ENCODE assay signal across 13 mouse cellular contexts in genomic region chr2:142883625-142883994, GRCm38 (mm10).
"Had no signal": no experiment of that assay in that cellular context is flagged by ENCODE, and none has a peak within 500 bp of the region (broad histone marks: within the 10 kb centered on the region; RNA-seq: fewer than 3 reads in every experiment).

No protein-coding gene starts in this region.

- H3K9me3 ChIP-seq: intestine, embryonic 15.5 days; limb, embryonic 10.5 days; liver, embryonic 15.5 days; megakaryocyte, embryonic 14.5 days; midbrain, embryonic 13.5 days; neural tube, embryonic 15.5 days had no signal

- H3K36me3 ChIP-seq: intestine, embryonic 15.5 days; limb, embryonic 10.5 days; liver, embryonic 15.5 days; midbrain, embryonic 13.5 days; neural tube, embryonic 15.5 days had no signal

- H3K4me3 ChIP-seq: intestine, embryonic 15.5 days; layer of hippocampus, adult 2 months; limb, embryonic 10.5 days; liver, embryonic 15.5 days; megakaryocyte, embryonic 14.5 days; midbrain, embryonic 13.5 days; myocyte; neural tube, embryonic 15.5 days had no signal

- ATAC-seq: intestine, embryonic 15.5 days had no signal

- DNase-seq: lung, embryonic 14.5 days; lung, postnatal 10 days; lung, postnatal 4 days; right cerebral cortex, postnatal 25 days; thymus, postnatal 36 days had no signal

- H3K9ac ChIP-seq: intestine, embryonic 15.5 days; liver, embryonic 15.5 days; lung, embryonic 14.5 days; midbrain, embryonic 13.5 days; neural tube, embryonic 15.5 days had no signal

- H3K27ac ChIP-seq: intestine, embryonic 15.5 days; layer of hippocampus, adult 2 months; liver, embryonic 15.5 days; midbrain, embryonic 13.5 days; neural tube, embryonic 15.5 days had no signal

- H3K27me3 ChIP-seq: intestine, embryonic 15.5 days; liver, embryonic 15.5 days; megakaryocyte, embryonic 14.5 days; midbrain, embryonic 13.5 days; neural tube, embryonic 15.5 days had no signal

- H3K4me2 ChIP-seq: intestine, embryonic 15.5 days; liver, embryonic 15.5 days; lung, embryonic 14.5 days; midbrain, embryonic 13.5 days; neural tube, embryonic 15.5 days had no signal

- H3K4me1 ChIP-seq: midbrain, embryonic 13.5 days; neural tube, embryonic 15.5 days had no signal
